Mouse (Mus musculus): ENCODE results near the gene Cog1.

Cog1 gene

DNA sequence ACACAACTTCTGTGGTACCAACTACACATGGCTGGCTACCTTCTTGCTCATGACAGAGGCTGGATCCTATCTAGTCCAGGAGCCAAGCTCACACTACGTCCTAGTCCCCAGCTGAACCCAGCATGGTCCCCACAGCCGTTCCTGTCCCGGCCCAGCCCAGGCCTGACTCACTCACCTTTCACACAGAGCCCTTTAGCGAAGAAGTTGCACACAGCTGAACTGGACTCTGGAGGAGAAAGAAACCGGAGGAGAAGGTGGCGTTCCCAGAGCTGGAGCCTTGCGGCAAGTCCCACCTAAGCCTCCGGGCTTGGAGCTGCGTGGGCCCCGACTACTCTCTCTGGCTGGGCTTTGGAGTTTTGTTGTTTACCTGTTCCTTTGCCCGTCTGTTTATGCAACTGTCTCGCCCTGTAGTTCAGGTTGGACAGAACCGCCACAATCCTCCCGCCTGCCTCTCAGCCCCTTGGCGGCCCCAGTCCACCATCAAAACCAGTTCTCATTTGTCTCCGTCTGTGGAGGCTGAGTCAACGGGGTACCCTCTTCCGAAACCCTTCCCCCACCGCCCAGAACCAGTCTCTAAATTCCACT, 59.8 kb downstream of the Cog1 start:
- peak; percentile 11 to 23 for DNase-seq

DNA sequence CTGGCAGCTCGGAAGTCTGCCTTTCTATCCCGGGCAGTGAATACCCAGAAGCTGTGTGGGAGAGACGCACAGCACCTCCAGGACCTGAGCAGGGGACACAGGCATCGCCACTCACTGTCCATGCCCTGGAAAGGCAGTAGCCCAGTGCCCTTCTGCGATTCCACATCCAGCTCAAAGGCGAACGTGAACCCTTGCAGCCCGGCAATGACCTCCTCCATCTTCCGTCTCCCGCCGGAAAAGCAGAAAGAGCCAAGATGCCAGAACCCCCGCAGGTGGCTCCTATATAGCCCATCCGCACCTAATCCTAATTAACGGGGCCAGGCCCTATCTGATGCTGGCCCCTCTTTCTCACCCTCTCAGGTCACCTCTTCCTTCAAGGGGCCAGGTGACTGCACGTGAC, 60.3 kb downstream of the Cog1 start:
- no peak for DNase-seq

DNA sequence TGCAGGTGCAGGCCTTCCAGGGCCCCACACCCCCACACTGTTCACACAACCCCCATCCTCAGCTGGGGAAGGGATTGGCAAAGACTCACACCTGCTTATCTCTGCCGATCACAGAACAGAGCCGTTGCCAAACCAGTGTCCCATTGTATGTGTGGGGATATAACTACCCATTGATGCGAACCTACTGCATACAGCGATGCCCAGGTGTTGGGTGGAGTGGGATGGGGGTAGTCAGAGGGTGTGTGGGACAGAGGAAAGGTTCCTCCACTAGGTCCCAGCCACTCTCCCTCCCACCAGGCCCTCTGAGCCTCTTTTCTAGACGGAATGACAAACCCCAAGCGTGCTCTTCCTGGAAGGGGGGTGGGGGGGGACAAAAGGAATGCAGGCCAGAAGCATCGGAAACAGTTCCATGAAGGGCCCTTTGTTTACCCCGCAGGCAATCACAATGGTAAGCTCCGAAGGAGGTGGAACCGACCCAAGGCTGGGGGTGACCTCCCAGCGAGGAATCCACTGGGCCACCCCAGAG, 60.8 kb downstream of the Cog1 start, which contains the start of gene Cpsf4l:
Gene Cpsf4l, minus strand, starts transcription at position 287 of the 526 bp plus-strand sequence.
- peak; percentile 60 to 83 for DNase-seq

DNA sequence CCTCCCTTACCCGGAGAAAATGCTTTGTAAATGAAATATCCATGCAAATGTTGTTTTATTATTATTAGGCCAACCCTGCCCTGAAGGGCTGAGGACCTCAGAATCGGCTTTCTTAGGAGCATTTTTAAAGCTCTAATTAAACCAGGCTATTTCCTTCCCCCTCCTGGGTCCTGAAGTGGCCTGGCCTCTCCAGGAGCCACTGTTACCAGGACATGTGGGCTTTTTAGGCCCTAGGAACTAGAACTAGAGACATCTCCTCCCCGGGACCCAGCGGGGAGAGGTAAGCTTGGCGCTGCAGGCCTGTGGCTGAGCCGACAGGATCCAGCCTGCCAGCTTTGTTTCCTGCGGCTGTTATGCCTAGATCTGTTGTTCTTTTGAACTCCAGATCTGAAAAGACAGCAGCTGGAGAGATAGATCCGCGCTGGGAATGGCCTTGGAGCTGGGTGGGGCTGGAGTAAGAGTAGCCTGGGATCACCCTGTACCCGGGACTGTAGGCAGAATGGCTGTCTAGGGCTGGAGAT, 61.3 kb downstream of the Cog1 start:
- peak; percentile 21 to 50 for DNase-seq

- DNase-seq: no peak
These were observed 62.1 kb downstream of the Cog1 start for GRCm38 (mm10) chr11:113711061-113711460.

- DNase-seq: peak; percentile 44 to 52
These were observed 66.2 kb downstream of the Cog1 start for GRCm38 (mm10) chr11:113715078-113715674.

GRCm38 (mm10) chr11:113716132-113716531, 67.2 kb downstream of the Cog1 start:
- no peak for DNase-seq
